Mouse (Mus musculus) ES-CJ7 (cell line): ENCODE measurements around the gene Ptgr2.
A peak's percentile ranks its signal among the peaks of the same experiment; 100 is the strongest.
"Not testable (repeated sequence)": the region's sequence is repeated elsewhere in the genome, so short reads cannot be mapped to it uniquely, and the experiment has no call there.

ENCODE experiments used
- DNase-seq: peaks from one replicate; pipeline ENCODE4 v3.0.0; 2011; ENCODE audit warnings: low read depth, low spot score

The Ptgr2 gene

GRCm38 (mm10) chr12:84284885-84285592 is at the start of gene Ptgr2:
Ptgr2 (plus strand) TSS chr12:84285232.
- DNase-seq = peak; percentile 99

- peak; percentile 90 for DNase-seq
Measured at GRCm38 (mm10) chr12:84235577-84235976, 49.5 kb upstream of the Ptgr2 start.

GRCm38 (mm10) chr12:84235981-84236752 is 48.9 kb upstream of the Ptgr2 start:
- DNase-seq = peak; percentile 80

GRCm38 (mm10) chr12:84237036-84237435 is 48.0 kb upstream of the Ptgr2 start:
- not testable (repeated sequence) for DNase-seq

- DNase-seq = no peak
Measured at GRCm38 (mm10) chr12:84243076-84243770, 41.8 kb upstream of the Ptgr2 start.

GRCm38 (mm10) chr12:84245683-84246082 is 39.3 kb upstream of the Ptgr2 start:
- DNase-seq = no peak

GRCm38 (mm10) chr12:84249217-84249616 is 35.8 kb upstream of the Ptgr2 start:
- peak; percentile 80 for DNase-seq

- peak; percentile 62 for DNase-seq
Measured at GRCm38 (mm10) chr12:84252811-84253210, 32.2 kb upstream of the Ptgr2 start.

GRCm38 (mm10) chr12:84254886-84255285 is 30.1 kb upstream of the Ptgr2 start:
- DNase-seq = no peak

GRCm38 (mm10) chr12:84260363-84260762 is 24.7 kb upstream of the Ptgr2 start:
- DNase-seq = no peak

- no peak for DNase-seq
Measured at GRCm38 (mm10) chr12:84267264-84267663, 17.8 kb upstream of the Ptgr2 start.

- no peak for DNase-seq
Measured at GRCm38 (mm10) chr12:84273366-84273765, 11.7 kb upstream of the Ptgr2 start.

GRCm38 (mm10) chr12:84275288-84275687 is 9.7 kb upstream of the Ptgr2 start:
- no peak for DNase-seq

- DNase-seq = no peak
Measured at GRCm38 (mm10) chr12:84276288-84276687, 8.7 kb upstream of the Ptgr2 start.

- no peak for DNase-seq
Measured at GRCm38 (mm10) chr12:84276799-84277198, 8.2 kb upstream of the Ptgr2 start.

GRCm38 (mm10) chr12:84277832-84278231 is 7.2 kb upstream of the Ptgr2 start:
- DNase-seq = peak; percentile 76

GRCm38 (mm10) chr12:84278901-84279300 is 6.1 kb upstream of the Ptgr2 start:
- DNase-seq = no peak

GRCm38 (mm10) chr12:84284391-84284790 is 641 bp upstream of the Ptgr2 start:
- no peak for DNase-seq

GRCm38 (mm10) chr12:84285593-84285968 is 549 bp downstream of the Ptgr2 start:
- DNase-seq = no peak

- DNase-seq = peak; percentile 69
Measured at GRCm38 (mm10) chr12:84288461-84288860, 3.4 kb downstream of the Ptgr2 start.

- DNase-seq = no peak
Measured at GRCm38 (mm10) chr12:84297851-84298250, 12.8 kb downstream of the Ptgr2 start.

GRCm38 (mm10) chr12:84299265-84299664 is 14.2 kb downstream of the Ptgr2 start:
- no peak for DNase-seq
